Mouse (Mus musculus) spleen, adult 18-20 months (tissue): ENCODE data around the gene Olfr995.

Source experiments
- DNase-seq, 2 experiments: peaks; one replicate each; pipeline ENCODE4 v3.0.0; 2022; ENCODE audit warnings: mixed read lengths in 2 of 2

Olfr995 gene

GRCm38 (mm10) chr2:85443539-85443938, at the start of gene Olfr995:
TSS of gene Olfr995 (minus strand) at chr2:85443639.
- no peak for DNase-seq

GRCm38 (mm10) chr2:85490396-85490795, 47.0 kb upstream of the Olfr995 start:
- DNase-seq, result no peak

- no peak for DNase-seq
Measured at GRCm38 (mm10) chr2:85466801-85467325, 23.4 kb upstream of the Olfr995 start.

GRCm38 (mm10) chr2:85442546-85442945, 893 bp downstream of the Olfr995 start:
- DNase-seq, result no peak

GRCm38 (mm10) chr2:85436351-85436750, 7.1 kb downstream of the Olfr995 start, which contains the start of gene Olfr994:
TSS of gene Olfr994 (minus strand) at chr2:85436451.
- DNase-seq, result no peak

GRCm38 (mm10) chr2:85425893-85426292, 17.5 kb downstream of the Olfr995 start:
- no peak for DNase-seq

GRCm38 (mm10) chr2:85414777-85415176, 28.7 kb downstream of the Olfr995 start, which contains the start of gene Olfr993:
TSS of gene Olfr993 (minus strand) at chr2:85414877.
- no peak for DNase-seq

GRCm38 (mm10) chr2:85409369-85409768, 34.1 kb downstream of the Olfr995 start, which contains the start of gene Olfr992:
TSS of gene Olfr992 (minus strand) at chr2:85409469.
- DNase-seq, result no peak
